Mouse (Mus musculus) hindbrain, embryonic 14.5 days (tissue): ENCODE results near the gene Lemd1. TPM values are rescaled to one million over a fixed set of nuclear protein-coding genes. Genes with fewer than 3 reads are reported as not detected.

Experiments
- ATAC-seq: fragments of 200-750 bp; cut with Nextera tagmentation; 2 replicates; pipeline ENCODE4 v1.8.0; 2017; ENCODE audit warnings: moderate number of reproducible peaks, mild to moderate bottlenecking, moderate TSS enrichment, moderate library complexity; ENCODE audit not compliant: low FRiP score
- DNase-seq: peaks from one replicate; pipeline ENCODE4 v3.0.0-alpha.2; 2015; ENCODE audit warnings: low spot score
- H3K27ac ChIP-seq: fragments of 300-500 bp; sonication (generic); 2 replicates; pipeline ENCODE4 v1.5.1; 2014; ENCODE audit warnings: mild to moderate bottlenecking, moderate library complexity
- H3K27me3 ChIP-seq: fragments of 300-500 bp; sonication (generic); 2 replicates; pipeline ENCODE4 v1.6.1; 2014; ENCODE audit warnings: mild to moderate bottlenecking, low read length, mixed read lengths; ENCODE audit not compliant: control insufficient read depth, insufficient read depth
- H3K36me3 ChIP-seq: fragments of 300-500 bp; sonication (generic); replicated peaks from 2 replicates; pipeline ENCODE4 v1.6.1; 2014; ENCODE audit not compliant: control insufficient read depth, insufficient read depth
- H3K4me1 ChIP-seq: fragments of 300-500 bp; sonication (generic); replicated peaks from 2 replicates; pipeline ENCODE4 v1.6.1; 2014; ENCODE audit warnings: antibody characterized with exemption, low read length, mixed read lengths; ENCODE audit not compliant: control insufficient read depth, insufficient read depth
- H3K4me2 ChIP-seq: fragments of 300-500 bp; sonication (generic); replicated peaks from 2 replicates; pipeline ENCODE4 v1.6.1; 2014; ENCODE audit warnings: mild to moderate bottlenecking, moderate library complexity
- H3K4me3 ChIP-seq: fragments of 300-500 bp; sonication (generic); replicated peaks from 2 replicates; pipeline ENCODE4 v1.5.1; 2014; ENCODE audit warnings: mild to moderate bottlenecking, low read length
- H3K9ac ChIP-seq: fragments of 300-500 bp; sonication (generic); 2 replicates; pipeline ENCODE4 v1.6.1; 2014
- H3K9me3 ChIP-seq: fragments of 300-500 bp; sonication (generic); 2 replicates; pipeline ENCODE4 v1.6.1; 2016; ENCODE audit warnings: low read length; ENCODE audit not compliant: control insufficient read depth
- WGBS: fragments of 180-500 bp; shearing (Covaris S2); extraction: QIAGEN DNeasy Blood & Tissue Kit; methylation state at CpG from one replicate; pipeline ENCODE4 v1.1.7; 2014; 5-methylcytosine and 5-hydroxymethylcytosine counted together
- polyA plus RNA-seq: library from polyadenylated mRNA; unstranded; fragments of >200 nt; fragmentation: Nextera tagmentation; extraction: Ambion mirVana; gene quantifications from 2 replicates; pipeline ENCODE4 v1.2.1, GENCODE M21; 2014

The Lemd1 gene
- polyA plus RNA-seq, 1 experiment from 2014 or later, result 22.1 TPM

DNA sequence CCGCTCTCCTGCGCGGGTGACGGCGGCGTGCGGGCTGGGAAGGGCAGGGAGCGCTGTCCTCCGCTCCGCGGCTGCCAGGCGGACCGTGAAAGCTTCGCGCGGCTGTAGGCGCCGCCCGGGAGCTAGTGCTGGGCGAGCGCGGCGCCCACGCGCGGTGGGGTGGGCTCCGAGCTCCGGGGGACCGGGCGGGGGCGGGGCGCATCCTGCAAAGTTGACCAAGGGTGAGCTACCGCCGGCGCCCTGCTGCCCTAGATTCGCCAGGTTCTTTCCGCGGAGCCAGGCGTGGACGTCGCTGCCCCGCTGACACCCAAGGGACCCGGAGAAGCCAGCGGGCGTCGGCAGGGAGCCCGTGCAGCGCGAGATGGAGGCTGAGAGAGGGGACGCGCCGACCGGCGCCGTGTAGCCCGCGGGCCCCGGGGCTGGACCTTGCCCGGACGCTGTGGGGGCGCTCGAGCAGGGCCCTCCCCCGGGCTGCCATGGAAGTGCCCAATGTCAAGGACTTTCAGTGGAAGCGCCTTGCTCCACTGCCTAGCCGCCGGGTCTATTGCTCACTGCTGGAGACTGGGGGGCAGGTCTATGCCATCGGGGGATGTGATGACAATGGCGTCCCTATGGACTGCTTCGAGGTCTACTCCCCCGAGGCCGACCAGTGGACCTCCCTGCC lies 107.7 kb downstream of the Lemd1 start:
- H3K9me3 ChIP-seq, result no peaks in the 10 kb centered on the region
- H3K36me3 ChIP-seq, result no peaks in the 10 kb centered on the region
- H3K4me1 ChIP-seq, result peaks cover 33% of the 10 kb centered on the region
- peak overlapping the region; percentile 99 for H3K4me2 ChIP-seq
- peak; percentile 66 for ATAC-seq
- peak overlapping the region; percentile 61 for H3K4me3 ChIP-seq
- under 1% methylated on average over 70 of the region's 71 CpGs for WGBS
- DNase-seq, result no peak
- 0 out of 2 replicates have a peak, but pooled peaks cover 7% of the 10 kb centered on the region for H3K27me3 ChIP-seq
- peak overlapping the region; percentile 80 for H3K9ac ChIP-seq
- peak overlapping the region; percentile 76 for H3K27ac ChIP-seq

DNA sequence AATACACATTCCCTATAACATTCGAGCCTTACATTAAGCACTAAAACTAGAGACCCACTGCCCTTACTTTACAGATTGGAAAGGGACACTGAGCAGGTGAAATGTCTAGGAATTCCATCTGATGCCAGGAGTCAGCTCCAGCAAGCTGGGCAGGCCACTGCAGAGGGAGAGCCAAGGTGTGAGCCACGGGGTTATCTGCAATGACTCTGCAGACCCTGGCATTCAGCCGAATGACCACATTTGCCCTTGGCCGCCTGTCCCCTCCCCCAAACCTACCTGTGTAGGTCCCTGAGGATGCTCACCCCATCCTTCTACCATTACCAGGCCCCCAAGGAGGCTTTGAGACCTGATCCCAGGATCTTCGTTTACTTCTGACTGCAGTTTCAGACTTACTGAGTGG lies 108.5 kb downstream of the Lemd1 start:
- ATAC-seq, result no peak
- no peak for DNase-seq
- Histone ChIP-seq H3K36me3 (no peaks in the 10 kb centered on the region), H3K27ac (no peak overlapping the region), H3K4me3 (peak overlapping the region; percentile 61), H3K4me2 (peak overlapping the region; percentile 99), H3K27me3 (0 out of 2 replicates have a peak, but pooled peaks cover 7% of the 10 kb centered on the region), H3K9ac (peak overlapping the region; percentile 80), H3K9me3 (no peaks in the 10 kb centered on the region), H3K4me1 (peaks cover 33% of the 10 kb centered on the region)
- WGBS, result 81% methylated on average over 5 of the region's 5 CpGs

- 80% methylated on average over 5 of the region's 5 CpGs for WGBS
- no peak overlapping the region for H3K27ac ChIP-seq
- DNase-seq (no peak), ATAC-seq (no peak)
- H3K4me2 ChIP-seq, result peak overlapping the region; percentile 99
- H3K9me3 ChIP-seq, result no peaks in the 10 kb centered on the region
- peaks cover 26% of the 10 kb centered on the region for H3K4me1 ChIP-seq
- H3K27me3 ChIP-seq, result 0 out of 2 replicates have a peak, but pooled peaks cover 7% of the 10 kb centered on the region
- H3K9ac ChIP-seq, result no peak overlapping the region
- H3K36me3 ChIP-seq, result no peaks in the 10 kb centered on the region
- H3K4me3 ChIP-seq, result no peak overlapping the region
Measured at GRCm38 (mm10) chr1:132301242-132301641, 110.0 kb downstream of the Lemd1 start.

GRCm38 (mm10) chr1:132302341-132302866 lies 111.2 kb downstream of the Lemd1 start:
- peaks cover 26% of the 10 kb centered on the region for H3K4me1 ChIP-seq
- no peak overlapping the region for H3K9ac ChIP-seq
- H3K4me2 ChIP-seq, result peak overlapping the region; percentile 99; the same call in 1 of the 2 replicates
- no peak for DNase-seq
- 84% methylated on average over 9 of the region's 9 CpGs for WGBS
- H3K27ac ChIP-seq, result no peak overlapping the region
- no peak for ATAC-seq
- H3K36me3 ChIP-seq, result no peaks in the 10 kb centered on the region
- H3K27me3 ChIP-seq, result 0 out of 2 replicates have a peak, but pooled peaks cover 7% of the 10 kb centered on the region
- no peak overlapping the region for H3K4me3 ChIP-seq
- no peaks in the 10 kb centered on the region for H3K9me3 ChIP-seq

GRCm38 (mm10) chr1:132304618-132305214 lies 113.5 kb downstream of the Lemd1 start:
- 29% methylated on average over 9 of the region's 9 CpGs for WGBS
- H3K4me1 ChIP-seq, result peaks cover 13% of the 10 kb centered on the region
- ATAC-seq (no peak), DNase-seq (no peak)
- no peaks in the 10 kb centered on the region for H3K9me3 ChIP-seq
- H3K4me3 ChIP-seq, result no peak overlapping the region
- no peaks in the 10 kb centered on the region for H3K36me3 ChIP-seq
- no peak overlapping the region for H3K27ac ChIP-seq
- H3K9ac ChIP-seq, result no peak overlapping the region
- H3K27me3 ChIP-seq, result 0 out of 2 replicates have a peak, but pooled peaks cover 7% of the 10 kb centered on the region
- no peak overlapping the region for H3K4me2 ChIP-seq

DNA sequence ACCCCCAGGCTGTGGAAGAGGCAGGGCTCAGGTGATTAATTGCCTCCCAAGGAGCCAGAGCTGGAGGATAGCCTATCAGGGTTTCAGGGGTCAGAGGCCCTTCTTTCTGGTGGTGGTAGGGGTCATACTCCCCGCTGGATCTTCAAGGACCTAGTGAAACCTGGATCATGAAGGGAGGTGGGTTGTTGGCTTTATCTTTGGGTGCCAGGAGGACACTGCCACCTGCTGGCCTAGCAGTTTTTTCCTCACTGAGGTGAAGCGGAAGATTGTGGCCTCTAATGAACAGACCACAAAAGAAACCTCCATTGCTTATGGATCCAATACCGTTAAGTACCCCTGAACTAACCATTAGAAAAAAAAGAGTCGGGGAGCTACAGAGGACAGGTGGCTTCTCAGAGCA lies 114.9 kb downstream of the Lemd1 start:
- H3K27me3 ChIP-seq, result 0 out of 2 replicates have a peak, but pooled peaks cover 7% of the 10 kb centered on the region
- 41% methylated on average over 4 of the region's 4 CpGs for WGBS
- no peaks in the 10 kb centered on the region for H3K9me3 ChIP-seq
- H3K36me3 ChIP-seq, result no peaks in the 10 kb centered on the region
- ATAC-seq (no peak), DNase-seq (peak; percentile 53)
- no peak overlapping the region for H3K27ac ChIP-seq
- H3K4me2 ChIP-seq, result no peak overlapping the region
- peaks cover 9% of the 10 kb centered on the region; the same call in 1 of the 2 replicates for H3K4me1 ChIP-seq
- no peak overlapping the region for H3K4me3 ChIP-seq
- H3K9ac ChIP-seq, result no peak overlapping the region

GRCm38 (mm10) chr1:132306808-132307207 lies 115.6 kb downstream of the Lemd1 start:
- ATAC-seq (no peak), DNase-seq (no peak)
- Histone ChIP-seq H3K27ac (no peak overlapping the region), H3K27me3 (0 out of 2 replicates have a peak, but pooled peaks cover 5% of the 10 kb centered on the region), H3K4me3 (no peak overlapping the region), H3K4me1 (peaks cover 5% of the 10 kb centered on the region; the same call in 1 of the 2 replicates), H3K4me2 (no peak overlapping the region), H3K9ac (no peak overlapping the region), H3K36me3 (no peaks in the 10 kb centered on the region), H3K9me3 (no peaks in the 10 kb centered on the region)
- WGBS, result 38% methylated on average over 4 of the region's 4 CpGs

GRCm38 (mm10) chr1:132307962-132308361 lies 116.7 kb downstream of the Lemd1 start:
- Histone ChIP-seq H3K4me3 (no peak overlapping the region), H3K36me3 (no peaks in the 10 kb centered on the region), H3K4me1 (no peaks in the 10 kb centered on the region), H3K27me3 (no peaks in the 10 kb centered on the region), H3K9me3 (no peaks in the 10 kb centered on the region), H3K4me2 (no peak overlapping the region), H3K9ac (no peak overlapping the region), H3K27ac (no peak overlapping the region)
- 83% methylated on average over 6 of the region's 6 CpGs for WGBS
- DNase-seq (no peak), ATAC-seq (no peak)

DNA sequence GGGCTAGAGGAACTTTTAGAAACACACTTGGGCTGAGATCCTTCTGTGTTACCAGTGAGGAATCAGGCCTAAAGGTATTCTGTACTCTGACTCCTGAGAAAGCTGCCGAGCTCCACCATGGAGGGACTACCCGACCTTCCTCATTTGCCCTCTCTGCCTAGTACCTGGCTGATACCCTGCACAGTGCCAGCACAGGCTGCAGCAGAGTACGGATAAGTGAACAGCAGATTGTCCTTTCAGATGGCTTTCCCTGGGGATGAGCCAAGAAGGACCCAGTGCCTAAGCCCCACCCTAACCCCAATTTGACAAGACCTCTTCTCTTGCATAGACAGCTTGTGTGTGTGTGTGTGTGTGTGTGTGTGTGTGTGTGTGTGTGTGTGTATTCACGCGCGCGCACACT lies 117.4 kb downstream of the Lemd1 start:
- Histone ChIP-seq H3K4me1 (no peaks in the 10 kb centered on the region), H3K36me3 (no peaks in the 10 kb centered on the region), H3K9ac (no peak overlapping the region), H3K27me3 (no peaks in the 10 kb centered on the region), H3K4me2 (no peak overlapping the region), H3K4me3 (no peak overlapping the region), H3K9me3 (no peaks in the 10 kb centered on the region), H3K27ac (no peak overlapping the region)
- 91% methylated on average over 7 of the region's 7 CpGs for WGBS
- ATAC-seq (no peak), DNase-seq (no peak)
